Mouse (Mus musculus) intestine, embryonic 15.5 days (tissue): ENCODE measurements around the gene Fzd5. TPM values are rescaled to one million over a fixed set of nuclear protein-coding genes. Genes with fewer than 3 reads are reported as not detected.
A peak's percentile ranks its signal among the peaks of the same experiment; 100 is the strongest.

ENCODE experiments used
- ATAC-seq: fragments of 200-750 bp; cut with Nextera tagmentation; 2 replicates; pipeline ENCODE4 v1.8.0; 2017; ENCODE audit warnings: moderate TSS enrichment, moderate library complexity
- H3K27ac ChIP-seq: fragments of 300-500 bp; sonication (generic); 2 replicates; pipeline ENCODE4 v1.5.1; 2015; ENCODE audit warnings: mild to moderate bottlenecking, inconsistent platforms
- H3K27me3 ChIP-seq: fragments of 300-500 bp; sonication (generic); replicated peaks from 2 replicates; pipeline ENCODE4 v1.6.1; 2015; ENCODE audit warnings: inconsistent platforms
- H3K36me3 ChIP-seq: fragments of 300-500 bp; sonication (generic); 2 replicates; pipeline ENCODE4 v1.6.1; 2015; ENCODE audit warnings: inconsistent platforms
- H3K4me1 ChIP-seq: fragments of 300-500 bp; sonication (generic); replicated peaks from 2 replicates; pipeline ENCODE4 v1.6.1; 2015; ENCODE audit warnings: inconsistent platforms
- H3K4me2 ChIP-seq: fragments of 300-500 bp; sonication (generic); replicated peaks from 2 replicates; pipeline ENCODE4 v1.6.1; 2015; ENCODE audit warnings: mild to moderate bottlenecking, inconsistent platforms
- H3K4me3 ChIP-seq: fragments of 300-500 bp; sonication (generic); replicated peaks from 2 replicates; pipeline ENCODE4 v1.5.1; 2015; ENCODE audit warnings: inconsistent platforms
- H3K9ac ChIP-seq: fragments of 300-500 bp; sonication (generic); 2 replicates; pipeline ENCODE4 v1.6.1; 2015; ENCODE audit warnings: inconsistent platforms
- H3K9me3 ChIP-seq: fragments of 300-500 bp; sonication (generic); 2 replicates; pipeline ENCODE4 v1.6.1; 2016; ENCODE audit warnings: inconsistent platforms
- WGBS: fragments of 180-500 bp; shearing (Covaris S2); methylation state at CpG from one replicate; pipeline ENCODE4 v1.1.7; 2015; 5-methylcytosine and 5-hydroxymethylcytosine counted together
- polyA plus RNA-seq: library from polyadenylated mRNA; unstranded; fragments of >200 nt; fragmentation: Nextera tagmentation; extraction: Ambion mirVana; gene quantifications from 2 replicates; pipeline ENCODE4 v1.2.1, GENCODE M21; 2015

Fzd5 gene
- polyA plus RNA-seq, 1 experiment from 2014 or later = 8.0 TPM

DNA sequence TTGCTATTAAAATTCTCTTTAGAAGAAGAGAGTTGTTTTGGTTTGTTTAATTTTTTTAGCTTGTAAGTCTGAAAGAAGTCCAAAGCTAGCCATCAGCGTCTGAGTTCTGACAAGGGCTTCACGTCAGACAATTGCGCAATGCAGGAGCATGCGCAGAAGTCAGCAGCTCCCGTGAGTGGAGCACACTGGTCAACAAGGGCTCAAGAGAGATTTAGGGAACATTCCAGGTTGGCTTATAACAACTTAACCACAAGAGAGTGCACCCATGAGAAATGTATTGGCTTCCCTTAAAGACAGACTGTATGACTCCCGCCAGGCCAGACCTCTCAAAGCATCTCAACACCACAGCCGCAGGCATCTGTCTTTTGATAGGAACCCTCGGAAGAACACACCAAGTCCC is 15.6 kb upstream of the Fzd5 start:
- no peaks in the 10 kb centered on the region for H3K27me3 ChIP-seq
- WGBS = 75% methylated on average over 8 of the region's 8 CpGs
- no peaks in the 10 kb centered on the region for H3K9me3 ChIP-seq
- H3K27ac ChIP-seq = no peak overlapping the region
- no peak overlapping the region for H3K4me3 ChIP-seq
- H3K4me2 ChIP-seq = no peak overlapping the region
- H3K4me1 ChIP-seq = 0 out of 2 replicates have a peak, but pooled peaks cover 11% of the 10 kb centered on the region
- H3K9ac ChIP-seq = no peak overlapping the region
- no peak for ATAC-seq
- H3K36me3 ChIP-seq = no peaks in the 10 kb centered on the region

DNA sequence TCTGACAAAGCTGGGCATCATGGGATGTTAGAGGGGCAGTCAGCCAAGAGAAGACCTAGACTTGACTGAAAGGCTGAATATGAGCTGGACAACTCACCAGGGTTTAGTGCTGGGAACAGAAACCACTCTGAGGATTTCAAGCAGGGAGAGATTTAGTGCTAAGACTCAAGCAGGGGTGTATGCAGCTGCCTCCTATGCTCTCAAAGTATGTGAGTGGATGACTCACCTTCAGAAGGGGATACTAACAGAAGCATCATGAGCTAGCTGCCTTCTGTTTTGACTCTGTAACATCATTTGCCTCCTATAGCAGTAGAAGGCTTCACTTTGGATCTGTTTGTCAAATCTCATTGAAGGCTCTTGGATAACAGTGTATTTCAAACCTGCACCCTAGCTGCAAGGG is 7.1 kb upstream of the Fzd5 start:
- Histone ChIP-seq H3K4me3 (no peak overlapping the region), H3K27ac (no peak overlapping the region), H3K36me3 (no peaks in the 10 kb centered on the region), H3K4me2 (no peak overlapping the region), H3K27me3 (no peaks in the 10 kb centered on the region), H3K9ac (no peak overlapping the region), H3K9me3 (no peaks in the 10 kb centered on the region), H3K4me1 (0 out of 2 replicates have a peak, but pooled peaks cover 2% of the 10 kb centered on the region)
- ATAC-seq = no peak

GRCm38 (mm10) chr1:64742741-64743408 is 5.3 kb upstream of the Fzd5 start:
- 67% methylated on average over 18 of the region's 18 CpGs for WGBS
- ATAC-seq = peak; percentile 19; the same call in 1 of the 2 replicates
- H3K4me2 ChIP-seq = peak overlapping the region; percentile 36; the same call in 1 of the 2 replicates

GRCm38 (mm10) chr1:64738661-64739082 is 1.1 kb upstream of the Fzd5 start:
- H3K4me1 ChIP-seq = peaks cover 21% of the 10 kb centered on the region
- H3K27me3 ChIP-seq = 0 out of 2 replicates have a peak, but pooled peaks cover 3% of the 10 kb centered on the region
- peak overlapping the region; percentile 78 for H3K4me3 ChIP-seq
- peak overlapping the region; percentile 91 for H3K27ac ChIP-seq
- H3K36me3 ChIP-seq = no peaks in the 10 kb centered on the region
- H3K9me3 ChIP-seq = no peaks in the 10 kb centered on the region
- peak overlapping the region; percentile 47 for H3K9ac ChIP-seq
- peak overlapping the region; percentile 95 for H3K4me2 ChIP-seq
- ATAC-seq = no peak; the same call in 1 of the 2 replicates
- WGBS = 1% methylated on average over 14 of the region's 14 CpGs

More at GRCm38 (mm10) chr1:64742741-64743408, 5.3 kb upstream of the Fzd5 start:
- H3K36me3 ChIP-seq = no peaks in the 10 kb centered on the region
- peaks cover 13% of the 10 kb centered on the region; the same call in 1 of the 2 replicates for H3K4me1 ChIP-seq
- 0 out of 2 replicates have a peak overlapping the region, but pooled peaks have one; percentile 56 for H3K27ac ChIP-seq
- H3K9me3 ChIP-seq = no peaks in the 10 kb centered on the region
- H3K9ac ChIP-seq = no peak overlapping the region
- H3K27me3 ChIP-seq = no peaks in the 10 kb centered on the region
- H3K4me3 ChIP-seq = no peak overlapping the region

DNA sequence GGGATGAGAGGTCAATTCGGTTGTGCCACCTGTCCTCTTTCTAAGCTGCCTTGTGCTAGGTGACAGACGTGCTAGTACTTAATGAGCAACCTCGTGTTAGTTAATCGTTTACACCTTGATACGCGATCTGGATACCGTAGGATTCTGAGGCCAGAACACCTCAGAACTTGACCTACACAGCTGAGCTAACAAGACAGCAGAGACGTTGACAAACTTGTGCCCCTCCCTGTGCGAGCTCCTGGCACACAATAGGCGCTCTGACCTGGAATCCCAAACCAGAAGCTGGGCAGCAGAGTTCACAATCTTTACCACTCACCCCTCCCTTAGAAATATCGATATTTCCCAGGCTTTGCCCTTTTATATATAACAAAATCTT is 617 bp upstream of the Fzd5 start:
- Histone ChIP-seq H3K4me1 (peaks cover 23% of the 10 kb centered on the region), H3K36me3 (no peaks in the 10 kb centered on the region), H3K9ac (peak overlapping the region; percentile 47), H3K9me3 (no peaks in the 10 kb centered on the region), H3K27ac (peak overlapping the region; percentile 91), H3K4me2 (peak overlapping the region; percentile 95), H3K27me3 (0 out of 2 replicates have a peak, but pooled peaks cover 3% of the 10 kb centered on the region), H3K4me3 (peak overlapping the region; percentile 78)
- peak; percentile 58 for ATAC-seq
- WGBS = under 1% methylated on average over 11 of the region's 11 CpGs

GRCm38 (mm10) chr1:64736681-64737501 is 660 bp downstream of the Fzd5 start:
- Histone ChIP-seq H3K27ac (peak overlapping the region; percentile 91), H3K9ac (peak overlapping the region; percentile 86), H3K4me1 (peaks cover 32% of the 10 kb centered on the region), H3K27me3 (0 out of 2 replicates have a peak, but pooled peaks cover 3% of the 10 kb centered on the region), H3K4me3 (peak overlapping the region; percentile 78), H3K9me3 (no peaks in the 10 kb centered on the region), H3K4me2 (peak overlapping the region; percentile 95), H3K36me3 (no peaks in the 10 kb centered on the region)
- peak; percentile 1; the same call in 1 of the 2 replicates for ATAC-seq
- under 1% methylated on average over 56 of the region's 56 CpGs for WGBS

DNA sequence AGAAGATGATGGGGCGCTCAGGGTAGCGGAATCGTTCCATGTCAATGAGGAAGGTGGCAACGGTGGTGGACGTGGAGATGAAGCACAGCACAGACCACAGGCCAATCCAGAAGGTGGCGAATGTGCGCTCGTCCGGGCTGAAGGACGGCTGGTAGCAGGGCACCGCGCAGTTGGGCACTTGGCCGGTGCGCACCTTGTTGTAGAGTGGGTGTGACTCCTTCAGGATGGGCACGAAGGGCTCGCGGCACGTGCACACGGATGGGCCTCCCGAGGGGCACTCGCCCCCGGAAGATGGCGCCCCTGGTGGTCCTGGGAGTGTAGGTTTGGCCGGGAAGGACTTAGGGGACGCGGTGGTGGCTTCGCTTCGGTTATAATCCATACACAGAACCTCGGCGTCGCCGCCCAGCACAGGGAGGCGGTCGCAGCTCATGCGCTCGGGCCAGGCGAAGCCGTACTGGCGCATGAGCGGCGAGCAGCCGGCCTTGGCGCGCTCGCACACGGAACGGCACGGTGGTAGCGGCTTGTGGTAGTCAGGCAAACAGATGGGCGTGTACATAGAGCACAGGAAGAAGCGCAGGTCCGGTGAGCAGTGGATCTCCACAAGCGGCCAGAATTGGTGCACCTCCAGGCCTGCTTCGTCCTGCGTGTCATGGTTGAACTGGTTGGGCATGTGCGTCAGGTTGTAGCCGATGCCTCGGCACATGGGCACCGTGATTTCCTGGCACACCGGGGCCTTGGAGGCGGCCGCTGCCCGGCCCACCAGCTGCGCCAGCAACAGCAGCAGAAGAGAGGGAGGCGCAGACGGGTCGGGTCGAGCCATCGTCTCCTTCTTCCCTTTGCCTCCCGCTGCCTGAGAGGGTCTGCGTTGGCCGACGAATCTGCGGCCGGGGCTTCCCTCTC is 1.5 kb downstream of the Fzd5 start:
- peak overlapping the region; percentile 86 for H3K9ac ChIP-seq
- H3K36me3 ChIP-seq = no peaks in the 10 kb centered on the region
- peak overlapping the region; percentile 91; the same call in 1 of the 2 replicates for H3K27ac ChIP-seq
- peak overlapping the region; percentile 95 for H3K4me2 ChIP-seq
- H3K27me3 ChIP-seq = 0 out of 2 replicates have a peak, but pooled peaks cover 3% of the 10 kb centered on the region
- no peak for ATAC-seq
- peaks cover 35% of the 10 kb centered on the region for H3K4me1 ChIP-seq
- H3K4me3 ChIP-seq = peak overlapping the region; percentile 78
- no peaks in the 10 kb centered on the region for H3K9me3 ChIP-seq
- 6% methylated on average over 75 of the region's 75 CpGs for WGBS

DNA sequence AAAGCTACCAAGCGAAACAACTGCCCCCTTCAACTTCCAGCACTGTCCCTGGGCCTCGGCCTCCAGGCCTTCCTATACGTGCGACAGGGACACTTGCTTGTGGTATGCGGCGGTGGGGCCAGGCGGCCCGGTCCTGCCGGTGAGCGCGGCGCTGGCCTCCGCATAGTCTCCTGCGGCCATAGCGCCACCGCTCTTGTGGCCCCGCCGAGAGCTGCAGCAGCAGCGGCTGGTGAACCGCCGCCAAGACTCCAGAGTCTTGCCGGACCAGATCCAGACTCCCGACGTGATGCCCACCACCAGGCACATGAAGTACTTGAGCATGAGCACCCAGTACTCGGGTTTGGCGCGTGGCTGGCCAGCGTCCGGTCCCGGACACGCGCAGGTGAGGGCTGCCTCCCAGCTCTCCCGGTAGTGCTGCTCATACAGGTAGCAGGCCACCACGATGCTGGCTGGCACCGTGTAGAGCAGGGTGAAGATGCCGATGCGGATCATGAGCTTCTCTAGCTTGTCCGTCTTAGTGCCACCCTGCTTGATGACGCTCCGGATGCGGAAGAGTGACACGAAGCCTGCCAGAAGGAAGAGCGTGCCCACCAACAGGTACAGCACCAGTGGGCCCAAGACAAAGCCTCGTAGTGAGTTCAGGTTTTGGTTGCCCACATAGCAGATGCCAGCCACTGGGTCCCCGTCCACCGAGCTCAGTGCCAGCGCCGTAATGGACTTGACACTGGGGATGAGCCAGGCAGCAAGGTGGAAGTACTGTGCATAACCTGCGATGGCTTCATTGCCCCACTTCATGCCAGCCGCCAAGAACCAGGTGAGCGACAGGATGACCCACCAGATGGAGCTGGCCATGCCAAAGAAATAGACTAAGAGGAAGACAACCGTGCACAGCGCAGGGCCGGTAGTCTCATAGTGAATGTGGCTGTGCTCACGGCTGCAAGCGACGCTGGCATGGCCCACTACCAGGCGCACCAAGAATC is 2.5 kb downstream of the Fzd5 start:
- Histone ChIP-seq H3K36me3 (no peaks in the 10 kb centered on the region), H3K4me3 (peak overlapping the region; percentile 78), H3K9me3 (no peaks in the 10 kb centered on the region), H3K9ac (peak overlapping the region; percentile 86), H3K27ac (no peak overlapping the region), H3K4me2 (peak overlapping the region; percentile 95), H3K27me3 (0 out of 2 replicates have a peak, but pooled peaks cover 3% of the 10 kb centered on the region), H3K4me1 (peaks cover 35% of the 10 kb centered on the region)
- no peak for ATAC-seq
- 28% methylated on average over 58 of the region's 58 CpGs for WGBS

GRCm38 (mm10) chr1:64733453-64734245 is 3.9 kb downstream of the Fzd5 start:
- Histone ChIP-seq H3K27me3 (0 out of 2 replicates have a peak, but pooled peaks cover 3% of the 10 kb centered on the region), H3K36me3 (0 out of 2 replicates have a peak, but pooled peaks cover 2% of the 10 kb centered on the region), H3K4me1 (peaks cover 29% of the 10 kb centered on the region), H3K9me3 (no peaks in the 10 kb centered on the region), H3K9ac (no peak overlapping the region), H3K4me2 (peak overlapping the region; percentile 95), H3K27ac (no peak overlapping the region), H3K4me3 (peak overlapping the region; percentile 78)
- WGBS = 33% methylated on average over 11 of the region's 11 CpGs
- ATAC-seq = no peak

GRCm38 (mm10) chr1:64732637-64733200 is 4.8 kb downstream of the Fzd5 start:
- Histone ChIP-seq H3K4me1 (peaks cover 24% of the 10 kb centered on the region; the same call in 1 of the 2 replicates), H3K27ac (no peak overlapping the region), H3K9me3 (no peaks in the 10 kb centered on the region), H3K4me2 (peak overlapping the region; percentile 95), H3K36me3 (0 out of 2 replicates have a peak, but pooled peaks cover 2% of the 10 kb centered on the region), H3K9ac (no peak overlapping the region), H3K27me3 (0 out of 2 replicates have a peak, but pooled peaks cover 3% of the 10 kb centered on the region), H3K4me3 (peak overlapping the region; percentile 78)
- no peak for ATAC-seq
- 50% methylated on average over 7 of the region's 7 CpGs for WGBS
